Mouse (Mus musculus) frontal cortex, postnatal 36 days (tissue): ENCODE data around the gene Dhdh.
"Not testable (repeated sequence)": the region's sequence is repeated elsewhere in the genome, so short reads cannot be mapped to it uniquely, and the experiment has no call there.

Source experiments
- DNase-seq, 2 experiments: peaks; one replicate each; pipeline ENCODE4 v3.0.0; 2022; ENCODE audit warnings: low spot score in 2 of 2

Dhdh gene

GRCm38 (mm10) chr7:45488293-45489204, at the start of gene Dhdh:
Gene Dhdh (minus strand): TSS chr7:45488805.
- DNase-seq, result no peak

DNA sequence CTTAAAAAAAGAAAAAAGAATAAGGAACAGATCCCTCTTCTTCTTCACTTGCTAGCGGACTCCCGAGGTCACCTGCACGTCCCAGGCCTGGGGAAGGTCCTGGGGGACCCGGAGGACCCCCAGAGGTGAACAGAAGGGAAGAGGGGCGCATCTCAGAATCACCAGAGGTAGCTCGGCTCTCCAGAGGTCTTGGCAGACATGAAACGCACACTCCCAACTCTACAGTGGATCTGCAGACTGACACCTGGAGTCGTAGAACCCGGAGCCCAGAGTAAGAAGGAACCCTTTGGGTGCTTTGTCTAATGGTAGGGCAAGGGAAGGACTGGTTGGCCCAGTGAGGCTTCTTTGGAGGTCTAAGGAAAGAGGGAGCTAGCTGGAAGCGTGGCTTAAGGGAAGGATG, 49.0 kb upstream of the Dhdh start:
- no peak for DNase-seq

DNA sequence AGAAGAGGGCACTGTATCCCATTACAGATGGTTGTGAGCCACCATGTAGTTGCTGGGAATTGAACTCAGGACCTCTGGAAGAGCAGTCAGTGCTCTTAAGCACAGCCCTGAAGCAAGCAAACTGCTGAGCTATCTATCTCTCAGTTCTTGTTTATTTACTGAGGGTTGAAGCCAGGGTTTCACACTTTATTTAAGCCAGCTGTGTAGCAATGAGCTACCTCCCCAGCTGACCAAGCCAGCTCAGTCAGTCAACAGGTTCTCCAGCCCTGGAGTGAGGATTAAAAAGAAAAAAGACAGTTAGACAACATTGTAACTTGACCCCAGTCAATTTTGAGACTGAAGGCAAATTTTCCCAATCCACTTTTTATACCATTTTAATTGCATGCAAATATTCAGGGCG, 47.1 kb upstream of the Dhdh start:
- no peak for DNase-seq

GRCm38 (mm10) chr7:45530643-45531042, 42.0 kb upstream of the Dhdh start:
- no peak for DNase-seq

DNA sequence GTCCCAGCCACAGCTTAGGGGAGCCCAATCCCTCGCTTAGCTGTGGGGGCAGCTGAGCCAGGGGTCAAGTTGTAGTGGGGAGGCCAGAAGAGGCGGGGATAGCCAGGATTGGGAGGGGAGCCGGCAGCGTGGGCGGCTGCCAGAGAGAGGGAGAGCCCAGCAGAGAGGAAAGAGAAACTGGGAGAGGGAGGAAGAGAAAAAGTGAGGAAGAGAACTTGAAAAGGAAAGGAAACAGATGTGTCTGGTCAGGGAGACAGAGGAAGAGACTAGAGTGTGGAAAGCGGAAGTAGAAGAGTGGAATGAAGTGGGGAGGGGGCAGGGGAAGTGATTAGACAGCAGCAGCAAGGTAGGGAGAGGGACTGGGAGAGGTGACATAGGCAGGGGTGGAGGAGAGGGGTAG, 40.9 kb upstream of the Dhdh start:
- no peak for DNase-seq

DNA sequence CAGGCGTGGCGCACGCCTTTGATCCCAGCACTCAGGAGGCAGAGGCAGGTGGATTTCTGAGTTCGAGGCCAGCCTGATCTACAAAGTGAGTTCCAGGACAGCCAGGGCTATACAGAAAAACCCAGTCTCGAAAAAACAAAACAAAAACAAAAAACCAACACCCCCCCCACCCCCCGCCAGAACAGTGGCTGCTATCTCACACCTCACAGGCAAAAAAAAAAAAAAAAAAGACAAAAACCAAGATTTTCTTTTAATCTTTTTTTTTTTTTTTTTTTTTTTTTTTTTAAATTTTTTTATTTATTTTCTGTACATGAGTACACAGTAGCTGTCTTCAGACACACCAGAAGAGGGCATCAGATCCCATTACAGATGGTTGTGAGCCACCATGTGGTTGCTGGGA, 38.6 kb upstream of the Dhdh start:
- DNase-seq, result not testable (repeated sequence)

- no peak for DNase-seq
These were observed 38.0 kb upstream of the Dhdh start for GRCm38 (mm10) chr7:45526474-45527120.

- peak; percentile 96 to 97 for DNase-seq
These were observed 37.3 kb upstream of the Dhdh start, which contains the start of the genes Ppp1r15a and Plekha4 for GRCm38 (mm10) chr7:45525809-45526473. Gene Ppp1r15a (minus strand): TSS chr7:45526268. Gene Plekha4 (plus strand): TSS chr7:45526330.

- no peak for DNase-seq
These were observed 36.4 kb upstream of the Dhdh start for GRCm38 (mm10) chr7:45524841-45525621.

- DNase-seq, result no peak
These were observed 35.1 kb upstream of the Dhdh start for GRCm38 (mm10) chr7:45523678-45524170.

DNA sequence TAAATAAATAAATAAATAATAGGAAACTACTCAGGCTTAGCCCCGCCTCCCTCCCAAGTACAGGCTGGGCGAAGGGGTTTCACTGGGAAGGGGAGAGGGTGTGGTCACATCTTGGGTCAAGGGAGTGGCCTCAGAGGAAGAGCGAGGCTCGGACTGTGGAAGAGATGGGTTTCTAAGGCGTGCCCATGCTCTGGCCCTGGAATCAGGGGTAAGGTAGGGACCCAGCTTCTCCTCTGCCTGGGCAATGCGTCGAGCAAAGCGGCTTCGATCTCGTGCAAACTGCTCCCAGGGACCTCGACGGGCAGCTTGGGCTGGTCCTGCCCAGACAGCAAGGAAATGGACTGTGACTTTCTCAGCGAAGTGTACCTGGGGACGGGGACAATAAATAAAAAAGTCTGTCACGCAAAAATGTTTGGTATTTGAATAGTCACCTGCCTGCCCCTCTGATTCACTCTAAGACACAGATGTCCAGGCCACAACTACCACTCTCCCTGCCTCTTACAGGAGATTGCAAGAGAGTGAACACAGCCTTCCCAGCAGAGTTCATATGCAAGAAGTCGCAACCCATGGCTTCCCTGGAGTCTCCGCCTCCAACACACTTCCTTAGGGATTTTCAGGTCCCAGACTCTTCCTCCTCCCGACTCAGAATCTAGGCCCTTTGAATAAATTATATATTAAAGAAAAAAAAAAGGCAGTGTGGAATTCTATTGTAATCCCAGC, 34.5 kb upstream of the Dhdh start:
- no peak for DNase-seq

GRCm38 (mm10) chr7:45522194-45522752, 33.7 kb upstream of the Dhdh start:
- DNase-seq, result no peak

DNA sequence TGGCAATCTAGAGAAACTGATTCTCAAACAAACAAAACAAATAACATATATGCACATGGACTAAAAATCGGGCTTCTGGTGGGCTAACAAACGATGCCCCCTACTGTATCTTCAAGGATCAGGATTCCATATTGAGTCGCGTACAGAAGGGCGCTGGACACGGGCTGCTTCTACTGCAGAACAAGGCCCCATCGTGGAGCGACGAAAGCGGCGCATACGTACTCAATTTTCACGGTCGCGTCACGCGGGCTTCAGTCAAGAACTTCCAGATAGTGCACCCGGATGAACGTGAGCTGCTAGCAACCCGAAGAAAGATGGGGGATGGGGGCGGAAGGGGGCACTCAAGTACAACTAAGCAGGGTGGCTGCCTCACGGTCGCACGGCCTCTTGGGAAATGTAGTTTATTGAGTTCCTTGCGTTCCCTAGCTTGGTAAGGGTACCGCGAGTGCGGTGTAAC, 33.2 kb upstream of the Dhdh start:
- peak; percentile 88 to 94 for DNase-seq

- DNase-seq, result no peak
These were observed 32.0 kb upstream of the Dhdh start for GRCm38 (mm10) chr7:45520605-45521004.

DNA sequence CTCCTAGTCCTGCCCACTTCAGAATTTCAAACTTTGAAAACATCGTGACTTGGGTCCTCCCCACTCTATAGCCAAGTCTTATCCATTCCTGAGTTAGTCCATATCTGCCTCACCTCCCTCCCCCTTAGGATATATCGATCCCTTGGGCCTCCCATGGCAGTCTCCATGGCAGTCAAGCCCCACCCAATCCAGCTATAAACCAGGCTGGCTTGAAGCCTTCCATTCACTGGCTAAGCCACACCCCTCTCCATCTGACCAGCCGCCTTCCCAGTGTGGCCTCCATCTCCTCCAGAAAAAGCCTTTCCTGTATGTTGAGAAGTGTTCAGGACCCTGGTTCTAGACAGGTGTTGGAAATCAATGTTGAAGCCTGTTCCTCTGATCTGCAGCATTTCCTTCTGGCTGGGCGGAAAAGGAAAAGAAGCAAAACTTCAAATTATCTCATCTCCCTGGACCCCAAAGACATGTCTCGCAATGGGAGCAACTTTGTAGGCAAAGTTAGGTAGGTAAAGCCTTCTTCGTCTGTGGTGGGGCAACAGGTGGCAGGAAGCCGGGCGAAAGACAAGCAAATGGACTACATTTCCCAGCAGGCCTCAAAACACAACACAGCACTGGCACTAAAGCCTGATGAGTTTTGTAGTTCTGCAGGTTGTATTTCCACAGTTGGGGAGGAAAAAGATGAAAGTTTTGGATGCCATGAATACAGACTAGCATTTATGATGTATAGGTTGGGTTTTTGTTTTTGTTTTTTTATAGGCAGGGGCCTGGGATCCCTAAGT, 30.9 kb upstream of the Dhdh start:
- DNase-seq, result no peak

DNA sequence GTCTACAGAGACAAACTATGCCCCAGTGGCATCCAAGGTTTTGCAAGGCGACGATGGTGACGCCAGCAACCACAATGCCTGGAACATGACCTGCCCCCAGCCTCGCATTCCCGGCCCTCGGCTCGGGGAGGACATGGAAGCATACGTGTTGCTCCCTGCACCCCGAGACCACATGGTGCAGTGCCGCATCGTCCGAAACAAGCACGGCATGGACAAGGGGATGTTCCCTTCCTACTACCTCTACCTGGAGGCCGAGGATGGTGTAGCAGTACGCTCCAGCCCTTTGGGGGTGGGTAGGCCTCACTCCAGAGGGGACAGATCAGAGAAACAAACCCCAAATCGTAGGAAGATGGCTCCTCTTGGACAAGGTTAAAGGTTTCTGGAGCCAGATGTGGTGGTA, 30.0 kb upstream of the Dhdh start:
- DNase-seq, result no peak

DNA sequence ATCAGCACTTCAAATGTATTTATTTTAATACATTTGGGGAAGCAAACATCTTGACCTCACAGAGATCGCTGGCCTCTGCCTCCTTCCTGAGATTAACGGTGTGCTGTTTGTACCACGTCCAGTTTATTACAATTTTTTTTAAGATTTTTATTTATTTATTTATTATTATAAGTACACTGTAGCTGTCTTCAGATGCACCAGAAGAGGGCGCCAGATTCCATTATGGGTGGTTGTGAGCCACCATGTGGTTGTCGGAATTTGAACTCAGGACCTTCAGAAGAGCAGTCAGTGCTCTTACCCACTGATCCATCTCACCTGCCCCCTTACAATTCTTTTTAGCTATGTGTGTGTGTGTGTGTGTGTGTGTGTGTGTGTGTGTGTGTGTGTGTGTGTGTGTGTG, 28.2 kb upstream of the Dhdh start:
- not testable (repeated sequence) for DNase-seq

GRCm38 (mm10) chr7:45515436-45515835, 26.8 kb upstream of the Dhdh start:
- DNase-seq, result no peak

GRCm38 (mm10) chr7:45514411-45514810, 25.8 kb upstream of the Dhdh start:
- DNase-seq, result no peak
